Mouse (Mus musculus): ENCODE measurements around the gene Ccdc185. TPM values are rescaled to one million over a fixed set of nuclear protein-coding genes. Genes with fewer than 3 reads are reported as not detected.

The Ccdc185 gene
- total RNA-seq (2021), result not detected

DNA sequence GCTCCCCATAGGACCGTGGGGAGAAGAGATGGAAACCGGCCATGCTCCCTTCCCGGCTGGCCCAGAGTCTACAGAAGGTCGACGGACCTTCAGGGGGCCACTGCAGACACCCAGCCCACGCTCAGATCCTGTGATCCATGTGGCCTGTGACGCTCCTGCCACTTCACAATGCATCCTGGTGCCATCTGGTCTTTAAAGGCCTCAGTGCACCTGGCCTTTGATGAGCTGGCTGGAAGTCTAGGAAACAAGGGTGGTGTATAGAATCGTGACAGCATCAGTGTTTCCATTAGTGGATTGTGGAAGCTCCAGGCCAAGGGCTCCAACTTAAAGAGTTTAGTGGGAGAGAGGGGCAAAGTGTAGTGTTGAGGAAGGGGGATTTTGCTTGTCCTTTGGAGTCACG lies at the start of gene Ccdc185:
Ccdc185 (minus strand) TSS at position 101 of the 400 bp plus-strand sequence.
- DNase-seq, result no peak
- intact Hi-C loops (cut with DNase I), result no loop called here

DNA sequence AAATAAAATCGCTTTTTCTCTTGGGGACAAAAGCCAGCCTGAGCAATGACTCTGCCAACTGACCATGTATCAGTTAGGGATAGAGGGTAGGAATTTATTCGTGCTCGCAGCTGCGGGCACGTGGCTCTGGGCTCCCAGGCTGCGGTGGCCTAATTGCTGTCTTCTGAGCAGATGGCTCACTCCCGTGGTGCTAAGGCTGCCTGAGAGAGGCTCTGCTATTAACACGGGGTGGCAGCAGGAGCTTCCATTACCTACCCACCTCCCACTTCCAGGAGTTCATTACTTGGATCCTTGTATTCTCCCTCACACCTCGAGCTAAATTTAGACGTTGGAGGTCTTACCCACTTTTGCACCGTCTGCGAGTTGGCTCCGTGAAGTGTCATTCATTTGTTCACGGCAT lies 48.1 kb upstream of the Ccdc185 start:
- no peak for DNase-seq
- intact Hi-C loops (cut with DNase I), result no loop called here

DNA sequence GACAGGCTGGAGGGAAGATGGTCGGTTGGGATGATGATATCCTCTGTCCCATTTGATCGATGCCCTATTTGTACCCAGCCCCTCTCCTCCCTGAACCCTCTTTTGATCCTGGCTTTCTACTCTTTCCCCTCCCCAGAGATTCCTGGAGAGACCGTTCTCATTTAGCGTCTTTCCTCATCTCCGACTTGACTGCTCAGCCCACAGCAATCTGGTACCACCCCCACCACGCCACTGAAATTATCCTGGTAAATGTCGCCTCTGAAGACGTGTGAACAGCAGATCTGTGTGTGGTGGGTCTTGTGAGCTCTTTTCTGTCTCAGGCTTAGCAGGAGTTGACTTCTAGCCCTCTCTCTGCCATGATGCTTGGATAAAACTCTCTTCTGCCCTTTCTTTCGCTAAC lies 45.6 kb upstream of the Ccdc185 start:
- no peak for DNase-seq
- intact Hi-C loops (cut with DNase I), result loop anchor here (5.0 kb wide), 2 partner anchors 103 to 168 kb away; no protein-coding TSS in a partner anchor

DNA sequence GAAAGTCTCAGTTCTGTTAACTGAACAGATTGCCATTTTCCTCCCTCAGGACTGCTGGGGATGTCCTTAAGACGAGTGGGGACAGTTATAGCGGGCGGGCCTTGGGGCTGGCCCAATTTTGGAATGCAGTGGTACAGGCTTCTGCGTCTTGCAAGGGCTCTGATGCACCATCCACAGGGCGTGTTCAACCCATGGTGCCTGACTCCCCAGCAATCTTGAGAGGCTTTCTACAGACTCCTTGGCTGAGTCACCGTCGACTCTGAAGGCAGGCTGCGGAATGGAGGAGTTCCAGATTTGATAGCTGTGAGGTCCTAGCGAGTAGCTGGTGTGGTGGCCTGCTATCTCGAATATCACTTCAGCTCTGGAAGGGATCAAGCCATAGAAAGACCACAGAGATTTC lies 45.2 kb upstream of the Ccdc185 start:
- intact Hi-C loops (cut with DNase I), result loop anchor here (5.0 kb wide), 2 partner anchors 103 to 168 kb away; no protein-coding TSS in a partner anchor
- DNase-seq, result no peak

DNA sequence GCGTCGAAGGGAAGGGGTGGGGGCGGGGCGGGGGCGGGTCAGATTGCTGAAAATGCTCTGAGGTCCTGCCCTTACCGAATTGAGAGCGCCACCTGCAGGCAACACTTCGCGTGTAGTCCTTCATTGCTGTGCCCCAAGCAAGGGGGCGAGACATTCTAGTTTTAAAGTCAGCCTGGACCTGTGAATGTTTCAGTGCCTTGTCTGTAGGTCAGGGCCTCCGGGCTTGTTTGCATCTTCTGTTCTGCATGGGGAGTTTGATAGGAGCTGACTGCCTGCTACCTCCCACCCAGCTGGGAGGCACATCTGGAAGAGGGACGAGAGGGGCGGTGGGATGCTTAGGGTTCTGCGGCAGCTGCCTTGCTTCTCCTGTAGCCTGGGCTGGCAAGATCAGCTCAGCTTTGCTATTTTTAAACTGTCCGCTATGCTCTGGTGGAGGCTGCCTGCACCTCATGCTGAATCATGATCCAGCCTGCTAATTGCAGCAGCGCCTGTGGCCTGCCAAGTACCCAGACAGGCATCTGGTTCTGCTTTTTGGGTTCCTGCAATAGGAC lies 43.6 kb upstream of the Ccdc185 start:
- intact Hi-C loops (cut with DNase I), result loop anchor here (2.0 to 5.0 kb wide), 3 partner anchors 105 to 230 kb away; no protein-coding TSS in a partner anchor
- DNase-seq, result peak; percentile 55 to 73

DNA sequence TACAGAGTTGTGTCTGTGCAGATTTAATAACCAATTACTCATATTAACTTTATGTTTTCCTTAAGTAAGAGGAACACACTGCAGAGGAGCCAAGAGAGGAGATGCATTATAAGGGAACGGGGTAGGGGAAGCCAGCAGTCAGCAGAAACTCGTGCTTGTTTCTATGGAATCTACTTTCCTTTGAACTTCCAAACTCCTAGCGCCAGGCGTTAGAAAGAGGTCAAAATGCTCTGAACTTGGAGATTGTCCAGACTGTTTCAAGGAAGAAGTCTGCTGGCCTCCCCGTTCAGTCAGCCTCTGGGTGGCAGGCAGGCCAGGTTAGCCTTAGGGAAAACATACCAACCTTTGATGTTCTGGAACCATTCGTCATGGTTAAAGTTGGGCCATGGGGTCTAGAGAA lies 39.9 kb upstream of the Ccdc185 start:
- DNase-seq, result no peak
- intact Hi-C loops (cut with DNase I), result no loop called here

DNA sequence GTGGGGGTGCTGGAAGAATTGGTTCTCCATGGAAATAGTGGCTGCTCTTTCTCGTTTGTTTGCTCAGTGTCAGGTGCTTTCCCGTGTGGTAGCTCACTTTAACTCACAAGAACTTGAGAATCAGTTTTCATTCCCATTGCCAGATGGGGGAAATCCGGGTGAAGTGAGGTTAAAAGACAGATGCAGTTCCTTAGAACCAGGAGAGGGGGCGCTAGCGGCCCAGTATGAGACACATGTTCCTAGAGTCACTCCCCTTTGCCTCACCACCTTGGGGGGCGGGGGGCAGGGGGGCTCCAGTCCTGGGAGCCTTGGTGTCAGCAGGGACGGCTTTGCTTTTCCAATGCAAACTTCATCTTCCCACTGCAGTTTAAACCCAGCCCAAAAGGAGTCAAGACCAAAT lies 38.0 kb upstream of the Ccdc185 start:
- intact Hi-C loops (cut with DNase I), result no loop called here
- no peak for DNase-seq

DNA sequence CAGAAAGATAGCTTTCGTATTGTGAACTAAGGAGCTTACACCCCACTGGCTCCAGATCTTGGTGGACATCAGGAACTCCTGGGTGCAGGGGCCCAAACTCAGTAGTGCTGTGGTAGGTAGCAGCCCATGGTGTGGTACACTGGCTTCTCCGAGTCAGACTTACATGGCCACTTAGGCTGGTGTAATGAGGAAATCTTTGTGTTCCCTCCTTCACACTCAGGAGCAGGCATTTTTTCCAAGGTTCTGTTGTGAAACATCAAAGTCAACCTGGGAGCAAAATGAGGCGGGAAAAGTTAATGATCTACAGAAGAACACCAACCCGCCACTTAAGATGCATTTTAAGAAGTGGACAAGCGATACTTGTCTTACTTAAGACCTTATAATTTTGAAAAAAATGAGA lies 36.5 kb upstream of the Ccdc185 start:
- intact Hi-C loops (cut with DNase I), result no loop called here
- no peak for DNase-seq

DNA sequence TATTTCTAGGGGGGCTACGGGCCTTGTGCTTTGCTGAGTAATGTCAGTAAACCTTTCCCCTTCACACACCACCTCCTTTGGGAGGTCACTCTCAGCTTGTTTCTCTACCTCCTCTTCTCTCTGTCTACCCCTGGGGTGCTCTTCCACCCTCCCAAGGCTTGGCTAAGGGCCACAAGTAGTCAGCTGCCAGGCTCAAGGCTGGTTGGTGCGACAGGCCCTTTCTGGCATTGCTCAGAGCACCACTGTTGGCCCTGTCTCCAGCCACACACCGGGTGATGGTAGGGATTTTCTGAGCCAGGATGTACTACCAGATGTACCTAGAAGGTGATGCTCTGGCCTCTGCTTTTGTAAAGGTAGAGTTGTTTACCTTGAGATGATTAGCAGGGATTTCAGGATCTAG lies 35.8 kb upstream of the Ccdc185 start:
- intact Hi-C loops (cut with DNase I), result no loop called here

DNA sequence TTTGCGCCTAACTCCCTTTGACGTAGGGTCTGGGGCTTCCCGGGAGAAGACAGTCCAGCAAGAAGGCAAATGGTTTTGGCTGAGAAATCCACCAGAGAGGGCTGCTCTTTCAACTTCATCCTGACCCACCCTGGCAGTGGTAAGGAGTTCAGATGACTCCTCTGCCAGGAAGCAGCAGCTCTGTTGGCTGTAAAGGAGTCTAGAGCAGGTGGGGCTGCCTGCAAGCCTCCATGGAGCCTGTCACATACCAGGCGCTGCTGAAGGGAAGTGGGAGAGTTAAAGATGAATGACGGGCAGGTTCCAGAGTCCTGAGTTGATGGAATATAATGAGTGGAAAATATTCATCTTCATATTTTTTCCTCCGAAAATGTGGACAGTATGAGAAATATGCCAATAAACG lies 34.8 kb upstream of the Ccdc185 start:
- intact Hi-C loops (cut with DNase I), result no loop called here
- DNase-seq, result no peak

More for the DNA sequence above, 35.8 kb upstream of the Ccdc185 start:
- DNase-seq, result no peak

DNA sequence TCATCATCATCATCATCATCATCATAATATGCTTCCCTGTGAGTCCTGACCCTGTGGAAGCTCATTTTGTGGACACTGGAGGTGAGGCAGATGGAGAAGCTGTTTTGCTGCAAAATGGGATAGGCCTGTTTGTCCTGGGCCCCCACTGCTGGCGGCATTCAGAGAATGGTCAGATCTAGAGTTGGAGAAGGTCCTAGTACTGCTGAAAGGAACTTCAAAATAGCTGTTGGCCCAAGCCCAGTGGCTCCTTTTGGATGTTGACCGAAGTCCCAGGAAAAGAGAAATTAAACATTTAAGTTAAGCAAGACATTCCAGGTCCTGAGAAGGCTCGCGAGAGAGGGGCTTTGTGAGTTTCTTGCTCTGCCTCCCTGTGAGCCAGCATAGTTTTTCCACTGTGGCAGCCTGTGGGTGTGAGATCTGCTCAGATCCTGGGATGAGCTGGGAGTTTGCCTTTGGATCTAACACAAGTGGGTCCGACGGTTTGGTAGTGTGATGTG lies 30.1 kb upstream of the Ccdc185 start:
- intact Hi-C loops (cut with DNase I), result no loop called here
- no peak for DNase-seq

DNA sequence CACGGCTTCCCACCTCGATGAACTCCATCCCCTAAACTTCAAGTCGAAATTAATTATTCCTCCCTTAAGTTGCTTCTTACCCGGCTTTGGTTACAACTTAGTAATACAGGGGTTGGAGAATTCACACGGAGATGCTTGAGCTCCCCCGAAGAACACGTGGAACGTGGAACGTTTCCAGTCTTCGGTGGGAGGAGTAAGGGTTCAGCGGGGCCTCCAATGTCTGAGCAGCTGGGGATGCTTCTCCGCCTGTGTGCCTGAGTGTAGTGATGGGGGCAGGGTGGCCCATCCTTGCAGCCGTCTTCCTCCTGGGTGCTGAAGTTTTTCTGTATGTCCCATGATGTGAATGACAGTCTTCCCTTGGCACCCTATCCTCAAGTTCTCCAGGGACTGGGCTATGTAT lies 29.2 kb upstream of the Ccdc185 start:
- intact Hi-C loops (cut with DNase I), result no loop called here

DNA sequence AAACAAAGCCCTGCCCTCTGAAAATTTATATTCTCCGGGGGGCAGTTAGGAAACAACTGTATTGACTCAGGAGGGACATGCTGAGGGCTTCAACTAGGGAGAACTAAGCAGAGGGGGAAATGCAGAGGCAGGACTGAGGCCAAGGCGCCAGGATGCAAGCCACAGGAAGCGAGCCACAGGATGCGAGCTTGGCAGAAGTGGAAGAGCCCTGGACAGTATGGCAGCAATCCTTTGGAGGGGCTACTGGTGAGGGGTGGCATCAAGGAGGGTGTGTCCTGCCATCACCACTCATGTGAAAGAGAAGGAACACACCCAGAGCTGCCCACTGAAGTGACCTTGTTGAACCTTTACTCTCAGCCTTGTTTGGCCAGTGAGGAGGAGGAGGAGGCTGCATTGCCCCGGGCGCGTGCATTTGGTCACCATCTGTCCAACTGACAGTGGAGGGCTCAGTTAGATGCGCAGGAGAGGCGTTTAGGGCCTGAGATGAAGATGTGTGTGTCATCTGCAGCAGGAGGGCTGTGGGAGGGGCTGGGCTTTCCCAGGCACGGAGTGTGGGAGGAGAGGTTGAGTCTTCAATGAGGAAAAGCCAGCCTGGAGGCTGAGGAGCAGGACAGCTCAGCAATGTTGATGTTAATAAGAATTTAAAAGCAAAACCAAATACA lies 27.9 kb upstream of the Ccdc185 start:
- intact Hi-C loops (cut with DNase I), result no loop called here
- no peak for DNase-seq

More for the DNA sequence above, 29.2 kb upstream of the Ccdc185 start:
- no peak for DNase-seq

DNA sequence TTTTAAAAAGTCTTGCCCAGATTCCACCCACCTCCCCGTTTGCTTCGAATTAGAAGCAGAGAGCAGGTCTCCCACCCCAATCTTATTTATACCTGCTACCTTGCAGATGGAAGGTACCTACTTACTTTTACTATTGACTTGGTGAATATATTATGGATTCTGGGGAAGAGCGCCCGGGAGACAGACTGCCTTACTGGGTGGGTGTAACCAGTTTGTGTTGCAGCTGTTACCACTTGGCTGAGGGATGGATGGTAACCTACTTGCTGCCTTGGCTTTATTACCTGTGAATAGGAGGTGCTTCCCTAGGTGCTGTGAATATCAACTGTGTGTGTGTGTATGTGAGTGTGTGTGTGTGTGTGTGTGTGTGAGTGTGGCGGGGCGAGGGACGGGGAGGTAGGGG lies 26.6 kb upstream of the Ccdc185 start:
- intact Hi-C loops (cut with DNase I), result no loop called here
- no peak for DNase-seq

DNA sequence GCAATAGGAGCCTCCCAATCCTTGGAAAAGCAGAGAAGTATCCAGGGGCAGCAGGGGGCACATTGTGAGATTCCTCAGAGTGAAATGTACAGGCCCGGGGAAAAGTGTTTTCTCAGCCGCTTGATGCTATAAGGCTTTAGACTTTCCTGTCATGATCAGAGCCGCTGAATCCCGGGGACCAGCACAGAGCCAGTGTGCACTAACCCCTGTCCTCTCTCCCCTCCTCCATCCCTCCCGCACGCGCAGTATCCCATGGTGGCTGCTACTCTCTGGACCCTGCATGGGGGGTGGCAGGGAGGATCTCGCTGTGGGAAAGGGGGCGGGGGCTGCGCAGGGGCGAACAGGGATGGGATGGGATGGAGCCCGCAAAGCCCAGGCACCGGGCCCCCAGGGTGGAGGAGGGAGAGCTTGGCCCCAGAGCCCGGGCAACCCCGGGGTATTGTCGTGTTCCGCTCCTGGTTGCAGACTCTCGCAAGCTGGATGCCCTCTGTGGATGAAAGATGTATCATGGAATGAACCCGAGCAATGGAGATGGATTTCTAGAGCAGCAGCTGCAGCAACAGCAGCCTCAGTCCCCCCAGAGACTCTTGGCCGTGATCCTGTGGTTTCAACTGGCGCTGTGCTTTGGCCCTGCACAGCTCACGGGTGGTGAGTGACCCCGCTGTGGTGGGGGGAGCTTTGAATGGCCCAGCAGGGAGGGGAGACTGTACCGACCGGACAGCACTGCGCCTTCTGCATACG lies 15.7 kb upstream of the Ccdc185 start:
- DNase-seq, result no peak
- intact Hi-C loops (cut with DNase I), result no loop called here

DNA sequence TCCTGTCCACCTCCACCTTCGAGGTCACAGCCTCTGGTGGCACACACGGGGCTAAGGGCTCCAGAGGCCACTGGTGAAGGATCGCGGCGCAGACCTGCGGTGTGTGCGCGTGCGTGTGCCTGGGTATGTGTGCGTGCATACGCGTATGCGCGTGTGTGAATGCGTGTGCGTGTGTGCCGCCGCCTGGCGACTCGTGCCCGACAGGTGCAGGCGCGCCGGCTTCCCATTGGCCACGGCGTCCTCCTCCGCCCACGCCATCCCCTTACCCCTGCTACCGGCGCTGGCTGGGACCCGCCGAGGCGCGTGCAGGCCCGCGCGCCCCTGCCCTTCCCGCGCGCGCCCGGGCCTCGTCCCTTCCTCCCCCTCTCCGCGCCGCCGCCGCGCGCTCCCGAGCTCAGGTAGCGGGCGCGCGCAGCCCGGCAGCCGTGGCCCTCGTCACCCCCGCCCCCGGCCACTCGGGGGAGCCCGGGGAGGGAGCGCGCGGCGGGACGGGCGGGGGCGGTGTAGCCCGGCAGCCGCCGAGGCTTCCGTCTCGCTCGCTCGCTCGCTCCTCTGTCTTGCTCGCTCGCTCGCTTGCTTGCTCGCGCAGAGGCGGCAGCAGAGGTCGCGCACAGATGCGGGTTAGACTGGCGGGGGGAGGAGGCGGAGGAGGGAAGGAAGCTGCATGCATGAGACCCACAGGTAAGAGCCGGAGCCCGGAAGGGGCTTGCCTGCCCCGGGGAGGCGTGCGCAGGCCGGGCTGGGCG lies 14.9 kb upstream of the Ccdc185 start, which contains the start of gene Susd4:
Susd4 (plus strand) TSS at position 145 of the 746 bp plus-strand sequence.
- peak; percentile 22 to 32 for DNase-seq
- intact Hi-C loops (cut with DNase I), result no loop called here

DNA sequence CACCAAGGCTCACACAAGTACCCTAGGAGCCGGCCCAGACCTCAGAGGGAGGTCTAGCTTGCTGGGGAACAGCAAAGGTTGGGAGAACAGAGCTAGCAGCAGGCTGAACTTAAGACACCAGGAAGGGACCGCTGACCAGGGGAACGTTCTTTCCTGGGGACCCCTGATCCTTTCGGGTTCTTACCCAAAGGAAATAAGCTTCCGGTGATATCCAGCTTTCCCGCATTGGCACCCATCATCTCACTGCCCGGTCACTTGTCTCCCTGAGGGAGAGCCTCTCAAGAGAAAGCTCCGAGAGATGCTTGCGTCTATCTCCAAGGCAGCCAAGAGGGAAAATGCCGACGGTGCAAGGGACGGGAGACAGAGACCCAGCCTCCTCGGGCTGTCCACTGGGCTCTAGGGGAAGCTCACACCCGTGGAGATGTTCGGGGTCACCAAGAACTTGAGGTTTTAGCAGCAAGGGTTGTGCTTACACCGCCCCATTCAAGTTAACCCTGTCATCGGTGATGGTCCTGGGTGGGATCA lies 14.3 kb upstream of the Ccdc185 start:
- intact Hi-C loops (cut with DNase I), result no loop called here
- no peak for DNase-seq

DNA sequence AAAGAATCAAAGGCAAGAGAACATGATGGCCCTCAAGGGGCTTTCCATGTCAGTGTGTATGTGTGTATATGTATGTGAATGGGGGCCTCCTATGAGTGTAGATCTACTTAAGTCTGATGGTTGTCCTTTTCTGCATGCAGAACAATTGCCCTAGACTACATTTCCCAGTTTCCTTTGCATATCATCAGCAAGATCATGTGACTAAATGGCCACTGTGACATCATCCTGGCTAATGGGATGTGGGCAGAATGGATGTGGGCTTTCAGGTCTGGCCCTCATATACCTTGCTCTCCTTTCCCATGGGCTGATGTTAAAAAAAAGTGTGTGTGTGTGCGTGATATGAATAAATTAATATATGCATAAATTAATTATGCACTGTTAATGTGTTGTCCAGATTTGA lies 9.8 kb upstream of the Ccdc185 start:
- DNase-seq, result no peak
- intact Hi-C loops (cut with DNase I), result no loop called here

DNA sequence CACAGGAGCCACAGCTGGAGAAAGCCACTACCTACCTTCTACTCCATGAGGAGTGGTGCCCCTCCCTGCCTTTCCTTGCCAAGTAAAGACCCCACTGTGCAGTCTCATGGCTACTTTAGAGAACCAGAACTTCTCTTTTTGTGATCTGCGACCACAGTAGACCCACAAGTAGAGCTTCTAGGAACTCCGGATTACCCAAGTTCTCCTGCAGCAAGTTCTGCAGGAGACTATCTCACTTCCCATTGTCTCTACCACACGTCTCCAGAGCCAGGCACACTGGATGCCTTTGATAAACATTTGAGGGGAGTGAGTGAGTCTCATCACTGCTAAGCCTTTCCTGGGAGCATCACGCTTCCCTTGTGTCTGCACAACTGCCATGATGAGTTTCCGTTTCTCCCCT lies 5.9 kb upstream of the Ccdc185 start:
- DNase-seq, result no peak
- intact Hi-C loops (cut with DNase I), result no loop called here

DNA sequence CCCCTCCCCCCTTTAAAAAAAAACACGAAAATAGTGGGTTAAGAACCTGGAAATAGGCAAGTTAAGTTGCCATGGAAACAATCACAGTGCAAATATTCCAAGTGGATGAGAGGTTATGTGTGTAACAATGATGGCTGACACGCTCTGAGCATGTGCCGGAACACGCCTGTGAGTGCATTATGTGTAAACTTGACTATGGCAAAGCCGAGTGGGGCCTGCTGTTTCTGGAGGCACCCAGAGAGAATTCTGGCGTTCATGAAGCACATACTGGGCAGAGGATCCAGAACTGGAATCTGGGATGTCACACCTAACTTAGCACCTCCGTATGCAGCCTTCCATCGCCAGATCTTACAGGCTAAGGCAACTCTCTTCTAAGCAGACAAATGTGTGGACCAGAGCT lies 4.7 kb upstream of the Ccdc185 start:
- intact Hi-C loops (cut with DNase I), result no loop called here
- no peak for DNase-seq

DNA sequence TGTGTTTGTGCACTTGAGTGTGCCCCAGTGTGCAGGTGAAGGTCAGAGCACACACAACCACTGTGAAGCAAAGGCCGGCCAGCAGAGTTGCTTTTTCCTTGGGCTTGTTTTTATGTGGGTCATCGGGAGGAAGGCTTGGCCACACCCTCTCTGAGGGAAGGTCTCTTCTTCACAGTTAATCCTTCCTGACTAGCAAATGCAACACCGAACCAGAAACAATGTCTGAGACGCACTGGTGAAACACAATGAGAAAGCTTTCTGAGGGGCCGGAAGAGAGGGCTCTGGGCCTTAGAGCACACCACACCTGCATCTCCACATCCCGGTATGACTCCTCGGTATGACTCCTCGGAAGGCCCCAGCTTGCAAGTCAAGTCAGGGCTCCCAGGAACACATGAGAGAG lies 2.3 kb upstream of the Ccdc185 start:
- intact Hi-C loops (cut with DNase I), result no loop called here
- DNase-seq, result no peak
